Mouse (Mus musculus) urinary bladder, adult 18-20 months (tissue): ENCODE results near the gene Gm6309.
"Not testable (repeated sequence)": the region's sequence is repeated elsewhere in the genome, so short reads cannot be mapped to it uniquely, and the experiment has no call there.

Experiments
- DNase-seq, 2 experiments: peaks; one replicate each; pipeline ENCODE4 v3.0.0; 2022; ENCODE audit warnings: low spot score in 2 of 2, mixed read lengths in 2 of 2

Gm6309 gene

GRCm38 (mm10) chr5:146170621-146171020 is at the start of gene Gm6309:
Gm6309 (minus strand) TSS chr5:146170721.
- DNase-seq = not testable (repeated sequence)

GRCm38 (mm10) chr5:146205537-146205936 is 35.0 kb upstream of the Gm6309 start:
- no peak for DNase-seq

- DNase-seq = no peak
Measured at GRCm38 (mm10) chr5:146203921-146204320, 33.4 kb upstream of the Gm6309 start.

- DNase-seq = no peak
Measured at GRCm38 (mm10) chr5:146200580-146200979, 30.1 kb upstream of the Gm6309 start.

- no peak for DNase-seq
Measured at GRCm38 (mm10) chr5:146199540-146199939, 29.0 kb upstream of the Gm6309 start.

- DNase-seq = no peak
Measured at GRCm38 (mm10) chr5:146199073-146199472, 28.6 kb upstream of the Gm6309 start.

- DNase-seq = no peak
Measured at GRCm38 (mm10) chr5:146193360-146193759, 22.8 kb upstream of the Gm6309 start.

- DNase-seq = no peak
Measured at GRCm38 (mm10) chr5:146190501-146191269, 20.2 kb upstream of the Gm6309 start.

- DNase-seq = no peak
Measured at GRCm38 (mm10) chr5:146190093-146190492, 19.6 kb upstream of the Gm6309 start.

GRCm38 (mm10) chr5:146188712-146189111 is 18.2 kb upstream of the Gm6309 start:
- no peak for DNase-seq

GRCm38 (mm10) chr5:146188144-146188543 is 17.6 kb upstream of the Gm6309 start:
- no peak for DNase-seq

- DNase-seq = peak; percentile 10 to 28
Measured at GRCm38 (mm10) chr5:146187441-146187840, 16.9 kb upstream of the Gm6309 start.

- DNase-seq = not testable (repeated sequence)
Measured at GRCm38 (mm10) chr5:146185204-146185603, 14.7 kb upstream of the Gm6309 start, which contains the start of gene 1700001J03Rik. 1700001J03Rik (minus strand) TSS chr5:146185304.

- peak in 1 of 2 experiments; percentile 8 for DNase-seq
Measured at GRCm38 (mm10) chr5:146172744-146173143, 2.2 kb upstream of the Gm6309 start.

- not testable (repeated sequence) for DNase-seq
Measured at GRCm38 (mm10) chr5:146160439-146160838, 10.1 kb downstream of the Gm6309 start, which contains the start of gene Gm5565. Gm5565 (minus strand) TSS chr5:146160539.

- not testable (repeated sequence) for DNase-seq
Measured at GRCm38 (mm10) chr5:146158326-146158725, 12.2 kb downstream of the Gm6309 start.

GRCm38 (mm10) chr5:146150454-146150853 is 20.1 kb downstream of the Gm6309 start:
- DNase-seq = no peak

- no peak for DNase-seq
Measured at GRCm38 (mm10) chr5:146147903-146148302, 22.6 kb downstream of the Gm6309 start.
